Mouse (Mus musculus) neutrophil, adult 59 days (primary cell): Measurements from ENCODE around the gene Myf6. TPM values are rescaled to one million over a fixed set of nuclear protein-coding genes. Genes with fewer than 3 reads are reported as not detected.

Source experiments
- total RNA-seq, 2 experiments: library from RNA; stranded (reverse); gene quantifications; 1 replicate in 1 of 2; 2 replicates in 1 of 2; pipeline ENCODE4 v1.2.4; 2023

Gene Myf6
- total RNA-seq: not detected

GRCm38 (mm10) chr10:107494568-107494967 lies at the start of gene Myf6:
Gene Myf6 (minus strand): TSS chr10:107494737.

GRCm38 (mm10) chr10:107485870-107486269 lies 8.7 kb downstream of the Myf6 start, which contains the start of gene Myf5:
Gene Myf5 (minus strand): TSS chr10:107486134.

Other genes starting within 250 kb of the Myf6 start
- gene Lin7a, start 223.1 kb downstream of the Myf6 start, total RNA-seq: not detected
- gene Myf5, start 8.6 kb downstream of the Myf6 start, total RNA-seq: not detected
- gene Ptprq, start 225.3 kb upstream of the Myf6 start, total RNA-seq: not detected